In genomic region chr15:6386159-6386951, GRCm38 (mm10) we compare ENCODE assay signal across 9 mouse cellular contexts. TPM values are rescaled to one million over a fixed set of nuclear protein-coding genes. Genes with fewer than 3 reads are reported as not detected.
DNase-seq lines count a peak whose midpoint lies in the region; ATAC-seq and TF ChIP-seq lines count a peak whose summit lies in the region.
"Had no signal": no experiment of that assay in that cellular context is flagged by ENCODE, and none has a peak within 500 bp of the region (broad histone marks: within the 10 kb centered on the region; RNA-seq: fewer than 3 reads in every experiment).

No protein-coding gene starts in this region.

- H3K4me3 ChIP-seq in gastrocnemius, adult 2 months = peak overlapping the region; percentile 70
- H3K4me3 ChIP-seq in hindbrain, embryonic 16.5 days (ENCODE audit: low read length) = peak overlapping the region; percentile 62

- no peaks in the 10 kb centered on the region; the same call in 1 of the 2 replicates for H3K27me3 ChIP-seq in hindbrain, embryonic 16.5 days (replicated peaks; ENCODE audit: control insufficient read depth, insufficient read depth, low read length)

- H3K9ac ChIP-seq in hindbrain, embryonic 16.5 days (ENCODE audit: low read depth, low read length) = peak overlapping the region; percentile 64

- TF ChIP-seq CTCF in gastrocnemius, adult 2 months (IDR thresholded peaks at IDR 0.05) = peak; percentile 67

- H3K27ac ChIP-seq in gastrocnemius, adult 2 months = peak overlapping the region; percentile 87
- peak overlapping the region; percentile 37; the same call in 1 of the 2 replicates for H3K27ac ChIP-seq in hindbrain, embryonic 16.5 days (ENCODE audit: low read depth, low read length)

- intact Hi-C loops in gastrocnemius, adult 2 months (cut with DNase I) = no loop called here

- 3% methylated on average over 49 of the region's 49 CpGs for WGBS in hindbrain, embryonic 16.5 days

- DNase-seq in WW6 (ENCODE audit: low read depth, low spot score) = peak; percentile 38
- peak; percentile 9 to 12 for DNase-seq in cerebellum, postnatal 36 days
- DNase-seq in gastrocnemius, adult 2 months = peak; percentile 85
- DNase-seq in left cerebral cortex, adult 18-20 months (ENCODE audit: low spot score in 2 of 2) = peak; percentile 22 to 42
- DNase-seq in lung, postnatal 36 days = peak; percentile 90
- peak; percentile 47 for DNase-seq in right cerebral cortex, adult 18-20 months
- DNase-seq in urinary bladder, postnatal 10 days (ENCODE audit: low spot score) = peak; percentile 54

- H3K4me1 ChIP-seq in hindbrain, embryonic 16.5 days (ENCODE audit: control insufficient read depth, insufficient read depth, low read depth, low read length) = peaks cover 5% of the 10 kb centered on the region

- H3K9me3 ChIP-seq in hindbrain, embryonic 16.5 days (ENCODE audit: control insufficient read depth, low read length) = no peaks in the 10 kb centered on the region

- H3K36me3 ChIP-seq in hindbrain, embryonic 16.5 days (ENCODE audit: control insufficient read depth, insufficient read depth, low read length) = no peaks in the 10 kb centered on the region

- H3K4me2 ChIP-seq in hindbrain, embryonic 16.5 days (ENCODE audit: low read length) = peak overlapping the region; percentile 90

- peak; percentile 95 for ATAC-seq in hindbrain, embryonic 16.5 days

RNA-seq across cellular contexts. Expression of gene C9, which starts 58.8 kb away (rescaled TPM):
- total RNA-seq in gastrocnemius, adult 2 months (2021) = not detected
- not detected in 2 replicates for polyA plus RNA-seq in hindbrain, embryonic 16.5 days (2015; fragmentation: Nextera tagmentation; extraction: Ambion mirVana)
- not detected for total RNA-seq in left cerebral cortex, adult 18-20 months (2021)
- polyA plus RNA-seq: large intestine, adult 2 months had no signal

Comparison
In these comparisons a context has a peak if more than half of its experiments do, and no peak if none do; other contexts are left out.
1. Peak in every context shown above with its lines: DNase-seq, ATAC-seq, H3K4me3 ChIP-seq and H3K27ac ChIP-seq.
2. DNase-seq: peak in every context shown above with its lines; median percentile 90 in lung, postnatal 36 days; 85 in gastrocnemius, adult 2 months; 54 in urinary bladder, postnatal 10 days; 47 in right cerebral cortex, adult 18-20 months; 38 in WW6; 32 in left cerebral cortex, adult 18-20 months; 10 in cerebellum, postnatal 36 days.